Mouse (Mus musculus): ENCODE results near the gene Gm17018.

DNA sequence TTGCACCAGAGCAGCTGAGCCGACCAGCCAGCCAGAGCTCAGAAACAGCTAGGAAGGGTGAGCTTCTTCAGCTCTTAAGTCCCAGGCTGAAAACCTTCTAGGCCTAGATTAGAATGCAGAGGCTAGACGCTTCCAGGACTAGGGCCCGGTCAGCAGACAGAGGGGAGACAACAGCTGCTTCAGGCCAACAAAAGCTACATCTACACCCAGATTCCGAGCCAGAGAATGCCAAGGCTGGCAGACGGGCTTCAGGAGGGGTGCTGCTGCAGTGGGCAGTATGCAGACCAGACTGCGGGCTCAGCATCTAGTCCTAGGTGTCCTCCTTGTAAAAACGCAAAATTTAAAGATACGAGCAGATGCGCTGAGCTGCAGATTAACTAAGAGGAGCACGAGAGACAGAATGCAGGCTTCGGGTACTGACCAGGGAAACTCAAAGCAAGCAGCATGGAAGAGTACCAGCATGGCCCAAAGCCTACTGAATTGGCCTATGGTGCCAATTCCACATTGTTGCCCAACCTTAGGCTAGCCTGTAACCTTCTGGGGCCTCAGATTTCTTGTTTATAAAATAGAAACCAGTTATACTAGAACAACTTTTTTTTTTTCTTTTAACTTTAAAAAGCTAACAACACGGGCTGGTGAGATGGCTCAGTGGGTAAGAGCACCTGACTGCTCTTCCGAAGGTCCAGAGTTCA is 48.4 kb downstream of the Gm17018 start:
- TF ChIP-seq CTCF (IDR thresholded peaks at IDR 0.05; ENCODE audit: control insufficient read depth, insufficient read depth, low read length) (no peak), POLR2A (IDR thresholded peaks at IDR 0.05; ENCODE audit: borderline replicate concordance, control insufficient read depth, low read depth, low read length) (no peak)

Measured in bone marrow, adult 2 months (tissue).